Mouse (Mus musculus) liver, adult 2 months (tissue): ENCODE results near the gene Mindy4.

Experiments used
- CTCF ChIP-seq: fragments of 200-500 bp; IDR thresholded peaks from 2 replicates; pipeline ENCODE4 v1.5.1; 2011; ENCODE audit warnings: low read depth, low read length, control low read depth
- POLR2A ChIP-seq: fragments of 200-500 bp; IDR thresholded peaks from 2 replicates; pipeline ENCODE4 v1.6.1; 2011; ENCODE audit warnings: low read length, control low read depth; ENCODE audit not compliant: insufficient read depth; ENCODE audit errors: extremely low read depth

DNA sequence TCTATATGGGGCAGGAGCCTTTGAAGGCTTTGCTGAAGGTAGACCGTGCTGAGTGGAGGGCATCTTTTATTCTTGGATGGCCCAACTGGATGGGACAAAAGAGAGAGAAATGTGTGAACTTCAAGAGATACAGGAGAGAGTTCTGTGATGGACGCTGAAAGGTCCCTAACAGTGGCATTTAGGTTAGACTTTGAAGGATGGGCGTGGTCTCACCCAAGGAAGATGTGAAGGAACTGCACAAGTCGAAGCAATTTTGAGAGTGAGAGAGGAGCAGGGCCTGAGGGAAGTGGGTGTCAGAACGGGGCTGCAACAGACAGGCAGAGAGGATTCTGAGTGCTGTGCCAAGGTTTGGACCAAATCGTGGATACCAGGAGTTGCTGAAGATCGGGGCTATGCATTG, 54.1 kb downstream of the Mindy4 start:
- TF ChIP-seq CTCF (no peak), POLR2A (no peak)
